Mouse (Mus musculus) forebrain, embryonic 14.5 days (tissue): ENCODE measurements around the gene Fis1. TPM values are rescaled to one million over a fixed set of nuclear protein-coding genes. Genes with fewer than 3 reads are reported as not detected.

Source experiments
- ATAC-seq: fragments of 200-750 bp; cut with Nextera tagmentation; 2 replicates; pipeline ENCODE4 v1.8.0; 2017; ENCODE audit warnings: mild to moderate bottlenecking, moderate library complexity
- DNase-seq: peaks from one replicate; pipeline ENCODE4 v3.0.0-alpha.2; 2015; ENCODE audit warnings: low spot score
- H3K27ac ChIP-seq: fragments of 300-500 bp; sonication (generic); 2 replicates; pipeline ENCODE4 v1.5.1; 2014; ENCODE audit warnings: low read depth, mild to moderate bottlenecking, control low read depth, low read length, moderate library complexity
- H3K27me3 ChIP-seq: fragments of 300-500 bp; sonication (generic); replicated peaks from 2 replicates; pipeline ENCODE4 v1.6.1; 2014; ENCODE audit warnings: low read length, control low read depth, mixed read lengths; ENCODE audit not compliant: control insufficient read depth, insufficient read depth
- H3K36me3 ChIP-seq: fragments of 300-500 bp; sonication (generic); 2 replicates; pipeline ENCODE4 v1.6.1; 2014; ENCODE audit warnings: low read length, control low read depth; ENCODE audit not compliant: control insufficient read depth, insufficient read depth
- H3K4me1 ChIP-seq: fragments of 300-500 bp; sonication (generic); 2 replicates; pipeline ENCODE4 v1.6.1; 2014; ENCODE audit warnings: antibody characterized with exemption, low read length, control low read depth; ENCODE audit not compliant: control insufficient read depth, insufficient read depth
- H3K4me2 ChIP-seq: fragments of 300-500 bp; sonication (generic); 2 replicates; pipeline ENCODE4 v1.6.1; 2014; ENCODE audit warnings: mild to moderate bottlenecking, control low read depth, low read length
- H3K4me3 ChIP-seq: fragments of 300-500 bp; sonication (generic); 2 replicates; pipeline ENCODE4 v1.5.1; 2014; ENCODE audit warnings: low read depth, low read length, control low read depth
- H3K9ac ChIP-seq: fragments of 300-500 bp; sonication (generic); 2 replicates; pipeline ENCODE4 v1.6.1; 2014; ENCODE audit warnings: mild to moderate bottlenecking, low read length, control low read depth, moderate library complexity
- H3K9me3 ChIP-seq: fragments of 300-500 bp; sonication (generic); replicated peaks from 2 replicates; pipeline ENCODE4 v1.6.1; 2016; ENCODE audit warnings: low read length, control low read depth, mixed read lengths; ENCODE audit not compliant: control insufficient read depth
- WGBS: fragments of 180-500 bp; shearing (Covaris S2); extraction: QIAGEN DNeasy Blood & Tissue Kit; methylation state at CpG from one replicate; pipeline ENCODE4 v1.1.7; 2014; 5-methylcytosine and 5-hydroxymethylcytosine counted together
- polyA plus RNA-seq: library from polyadenylated mRNA; unstranded; fragments of >200 nt; fragmentation: Nextera tagmentation; extraction: Ambion mirVana; gene quantifications from 2 replicates; pipeline ENCODE4 v1.2.1, GENCODE M21; 2014

Fis1 gene
- polyA plus RNA-seq, 1 experiment from 2014 or later = 495 TPM

GRCm38 (mm10) chr5:136961334-136961982, 8.4 kb downstream of the Fis1 start:
- WGBS = 23% methylated on average over 5 of the region's 5 CpGs
- peak overlapping the region; percentile 93 for H3K4me2 ChIP-seq
- no peak; the same call in none of the 2 replicates for ATAC-seq
- DNase-seq = no peak
- peaks cover 38% of the 10 kb centered on the region for H3K36me3 ChIP-seq
- peak overlapping the region; percentile 83 for H3K27ac ChIP-seq
- peaks cover 6% of the 10 kb centered on the region; the same call in 1 of the 2 replicates for H3K4me1 ChIP-seq
- peak overlapping the region; percentile 64 for H3K4me3 ChIP-seq
- H3K9me3 ChIP-seq = no peaks in the 10 kb centered on the region
- H3K27me3 ChIP-seq = no peaks in the 10 kb centered on the region
- H3K9ac ChIP-seq = peak overlapping the region; percentile 70

DNA sequence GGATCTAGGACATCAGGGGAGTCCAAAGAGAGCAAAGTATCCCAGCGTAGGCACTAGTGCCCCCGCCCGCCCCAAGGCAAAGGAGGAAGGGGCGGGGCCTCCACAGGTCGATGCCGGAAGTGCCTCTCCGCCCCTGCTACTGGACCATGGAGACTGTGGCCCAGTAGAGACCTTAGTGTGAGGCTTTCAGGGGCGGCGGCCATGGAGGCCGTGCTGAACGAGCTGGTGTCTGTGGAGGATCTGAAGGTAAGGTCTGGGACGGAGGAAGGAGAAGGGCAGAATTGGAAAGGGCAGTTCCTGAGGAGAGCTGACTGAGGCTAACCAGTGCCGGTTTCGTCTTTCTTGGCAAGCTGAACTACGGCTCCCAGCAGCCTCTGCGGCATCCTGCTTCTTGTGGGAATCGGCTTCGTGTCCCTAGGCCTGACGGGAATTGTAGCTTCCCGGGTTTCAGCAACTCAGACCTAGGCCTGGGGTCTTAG, 8.9 kb downstream of the Fis1 start:
- DNase-seq = peak; percentile 97
- H3K36me3 ChIP-seq = peaks cover 38% of the 10 kb centered on the region
- no peaks in the 10 kb centered on the region for H3K27me3 ChIP-seq
- H3K4me3 ChIP-seq = peak overlapping the region; percentile 64
- peak overlapping the region; percentile 70 for H3K9ac ChIP-seq
- peak overlapping the region; percentile 93 for H3K4me2 ChIP-seq
- under 1% methylated on average over 20 of the region's 20 CpGs for WGBS
- peak; percentile 93 for ATAC-seq
- H3K4me1 ChIP-seq = peaks cover 6% of the 10 kb centered on the region; the same call in 1 of the 2 replicates
- H3K9me3 ChIP-seq = no peaks in the 10 kb centered on the region
- peak overlapping the region; percentile 83 for H3K27ac ChIP-seq

- Histone ChIP-seq H3K4me1 (peaks cover 6% of the 10 kb centered on the region; the same call in 1 of the 2 replicates), H3K27ac (peak overlapping the region; percentile 83), H3K27me3 (no peaks in the 10 kb centered on the region), H3K9me3 (no peaks in the 10 kb centered on the region), H3K36me3 (peaks cover 38% of the 10 kb centered on the region), H3K9ac (peak overlapping the region; percentile 70), H3K4me2 (peak overlapping the region; percentile 93), H3K4me3 (peak overlapping the region; percentile 64)
- peak; percentile 79 for DNase-seq
- ATAC-seq = peak; percentile 66
- 1% methylated on average over 10 of the region's 10 CpGs for whole genome bisulfite sequencing
These were observed 9.4 kb downstream of the Fis1 start for GRCm38 (mm10) chr5:136962501-136962900.

- peak overlapping the region; percentile 93 for H3K4me2 ChIP-seq
- H3K9me3 ChIP-seq = no peaks in the 10 kb centered on the region
- H3K9ac ChIP-seq = peak overlapping the region; percentile 70
- peaks cover 6% of the 10 kb centered on the region; the same call in 1 of the 2 replicates for H3K4me1 ChIP-seq
- peak overlapping the region; percentile 64 for H3K4me3 ChIP-seq
- 72% methylated on average over 8 of the region's 8 CpGs for WGBS
- ATAC-seq = no peak
- H3K27ac ChIP-seq = peak overlapping the region; percentile 83
- no peak for DNase-seq
- H3K36me3 ChIP-seq = peaks cover 38% of the 10 kb centered on the region
- no peaks in the 10 kb centered on the region for H3K27me3 ChIP-seq
These were observed 10.0 kb downstream of the Fis1 start for GRCm38 (mm10) chr5:136962966-136963540.

DNA sequence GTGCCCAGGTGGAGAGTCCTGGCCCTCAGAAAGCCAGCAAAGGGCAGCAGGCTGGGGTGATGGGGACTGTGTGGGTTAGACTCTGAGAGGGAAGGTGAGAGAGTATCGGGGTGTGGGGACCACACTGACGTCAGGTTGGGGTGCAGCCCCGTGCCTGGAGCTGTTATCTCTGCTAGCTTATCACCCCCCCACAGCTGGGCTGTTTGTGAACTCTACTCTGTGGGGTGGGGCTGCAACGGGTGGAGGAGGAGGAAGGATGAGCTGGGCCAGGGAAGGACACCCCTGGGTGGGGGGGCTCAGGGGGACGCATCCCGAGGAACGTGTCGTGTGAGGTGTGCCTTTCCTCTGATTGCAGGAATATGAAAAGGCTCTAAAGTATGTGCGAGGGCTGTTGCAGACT, 12.1 kb downstream of the Fis1 start:
- no peak overlapping the region for H3K27ac ChIP-seq
- no peak overlapping the region for H3K4me3 ChIP-seq
- H3K9ac ChIP-seq = no peak overlapping the region
- no peaks in the 10 kb centered on the region for H3K9me3 ChIP-seq
- ATAC-seq (no peak), DNase-seq (no peak)
- peaks cover 42% of the 10 kb centered on the region for H3K36me3 ChIP-seq
- WGBS = 97% methylated on average over 9 of the region's 9 CpGs
- H3K4me2 ChIP-seq = no peak overlapping the region
- no peaks in the 10 kb centered on the region for H3K27me3 ChIP-seq
- H3K4me1 ChIP-seq = peaks cover 6% of the 10 kb centered on the region; the same call in 1 of the 2 replicates

- DNase-seq = no peak
- no peak overlapping the region for H3K9ac ChIP-seq
- H3K4me3 ChIP-seq = no peak overlapping the region
- no peak for ATAC-seq
- 91% methylated on average over 8 of the region's 8 CpGs for WGBS
- no peak overlapping the region for H3K4me2 ChIP-seq
- no peaks in the 10 kb centered on the region for H3K9me3 ChIP-seq
- no peaks in the 10 kb centered on the region for H3K27me3 ChIP-seq
- no peak overlapping the region for H3K27ac ChIP-seq
- H3K4me1 ChIP-seq = peaks cover 6% of the 10 kb centered on the region; the same call in 1 of the 2 replicates
- peaks cover 42% of the 10 kb centered on the region for H3K36me3 ChIP-seq
These were observed 12.6 kb downstream of the Fis1 start for GRCm38 (mm10) chr5:136965686-136966085.

DNA sequence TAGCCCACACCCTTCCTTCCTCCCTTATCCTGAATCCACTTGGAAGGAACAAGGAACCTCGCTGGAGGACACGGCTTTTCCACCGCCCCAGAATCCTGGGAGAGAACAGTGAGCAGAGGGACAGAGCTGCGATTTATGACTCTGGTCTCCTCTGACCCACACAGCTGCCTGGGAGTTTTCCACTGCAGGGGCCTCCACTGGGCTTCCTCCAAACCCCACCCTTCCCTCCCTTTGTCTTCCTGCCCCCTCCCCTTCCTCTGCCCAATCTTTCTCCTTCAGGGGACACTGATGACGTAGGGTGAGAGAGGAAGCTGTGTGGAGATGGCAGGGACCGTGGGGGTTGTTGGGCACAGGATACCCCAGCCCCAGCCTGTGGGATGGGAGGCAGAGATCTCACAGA, 13.3 kb downstream of the Fis1 start, which contains the start of gene Cldn15:
Cldn15 (plus strand) TSS at position 286 of the 400 bp plus-strand sequence.
- no peak for DNase-seq
- no peak within 1 kb of the TSS for H3K4me3 ChIP-seq
- no peaks in the 10 kb centered on the region for H3K9me3 ChIP-seq
- H3K27me3 ChIP-seq = no peaks in the 10 kb centered on the region
- peaks cover 5% of the 10 kb centered on the region; the same call in 1 of the 2 replicates for H3K4me1 ChIP-seq
- H3K4me2 ChIP-seq = no peak within 1 kb of the TSS
- no peak within 1 kb of the TSS for H3K9ac ChIP-seq
- WGBS = 87% methylated on average over 6 of the region's 6 CpGs
- H3K36me3 ChIP-seq = peaks cover 42% of the 10 kb centered on the region
- ATAC-seq = no peak
- no peak within 1 kb of the TSS for H3K27ac ChIP-seq

GRCm38 (mm10) chr5:136966861-136967455, 13.9 kb downstream of the Fis1 start:
- Histone ChIP-seq H3K36me3 (peaks cover 42% of the 10 kb centered on the region), H3K4me3 (no peak overlapping the region)
- ATAC-seq = no peak

More at GRCm38 (mm10) chr5:136966861-136967455, 13.9 kb downstream of the Fis1 start:
- no peak for DNase-seq
- Histone ChIP-seq H3K27ac (no peak overlapping the region), H3K4me1 (peaks cover 4% of the 10 kb centered on the region; the same call in 1 of the 2 replicates), H3K9ac (no peak overlapping the region), H3K4me2 (no peak overlapping the region), H3K9me3 (no peaks in the 10 kb centered on the region), H3K27me3 (no peaks in the 10 kb centered on the region)
- 90% methylated on average over 4 of the region's 4 CpGs for WGBS
